Mouse (Mus musculus): Measurements from ENCODE around the gene Garnl3. TPM values are rescaled to one million over a fixed set of nuclear protein-coding genes. Genes with fewer than 3 reads are reported as not detected.

The Garnl3 gene
- total and polyA plus RNA-seq, 3 experiments: 0.55 to 2.6 TPM; not detected in 1

DNA sequence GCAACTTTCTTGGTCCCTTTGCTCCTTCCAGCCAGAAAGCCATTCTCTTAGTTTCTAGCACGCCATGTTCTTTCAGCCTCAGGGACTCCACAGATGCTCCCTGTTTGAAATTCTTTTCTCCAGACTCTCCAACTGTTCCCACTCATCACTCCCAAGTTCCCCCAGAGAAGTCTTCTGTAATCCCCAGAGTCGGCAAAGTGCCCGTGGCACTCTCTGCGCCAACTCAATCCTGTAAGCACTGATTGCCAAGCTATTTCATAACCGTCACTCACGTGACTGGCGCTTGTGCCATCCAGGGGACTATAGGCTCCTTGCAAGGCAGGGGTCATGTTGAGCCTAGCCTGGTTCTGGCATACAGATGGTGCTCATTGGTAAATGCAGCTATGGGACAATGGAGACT lies 98.2 kb downstream of the Garnl3 start:
- Histone ChIP-seq H3K4me3 (ENCODE audit: low read depth, low read length) (no peak overlapping the region), H3K36me3 (replicated peaks) (no peaks in the 10 kb centered on the region), H3K27me3 (ENCODE audit: insufficient read depth, low read length) (no peaks in the 10 kb centered on the region), H3K4me1 (ENCODE audit: insufficient read depth, low read depth, low read length) (no peaks in the 10 kb centered on the region), H3K9me3 (replicated peaks) (no peaks in the 10 kb centered on the region)
- ATAC-seq (ENCODE audit: extremely low read depth, insufficient number of reproducible peaks, low FRiP score, poor library complexity, severe bottlenecking) (no peak), DNase-seq (ENCODE audit: low spot score) (no peak)
- TF ChIP-seq GATA2 (IDR thresholded peaks at IDR 0.05; ENCODE audit: borderline replicate concordance, low read depth, low read length) (no peak), CTCF (IDR thresholded peaks at IDR 0.05; ENCODE audit: low read depth, low read length) (no peak), GATA1 (IDR thresholded peaks at IDR 0.05; ENCODE audit: borderline replicate concordance, low read length) (no peak), TAL1 (conservative IDR thresholded peaks at IDR 0.05; ENCODE audit: low read depth, low read length) (no peak), POLR2AphosphoS5 (IDR thresholded peaks at IDR 0.05; ENCODE audit: insufficient replicate concordance, low read depth, low read length) (no peak)

DNA sequence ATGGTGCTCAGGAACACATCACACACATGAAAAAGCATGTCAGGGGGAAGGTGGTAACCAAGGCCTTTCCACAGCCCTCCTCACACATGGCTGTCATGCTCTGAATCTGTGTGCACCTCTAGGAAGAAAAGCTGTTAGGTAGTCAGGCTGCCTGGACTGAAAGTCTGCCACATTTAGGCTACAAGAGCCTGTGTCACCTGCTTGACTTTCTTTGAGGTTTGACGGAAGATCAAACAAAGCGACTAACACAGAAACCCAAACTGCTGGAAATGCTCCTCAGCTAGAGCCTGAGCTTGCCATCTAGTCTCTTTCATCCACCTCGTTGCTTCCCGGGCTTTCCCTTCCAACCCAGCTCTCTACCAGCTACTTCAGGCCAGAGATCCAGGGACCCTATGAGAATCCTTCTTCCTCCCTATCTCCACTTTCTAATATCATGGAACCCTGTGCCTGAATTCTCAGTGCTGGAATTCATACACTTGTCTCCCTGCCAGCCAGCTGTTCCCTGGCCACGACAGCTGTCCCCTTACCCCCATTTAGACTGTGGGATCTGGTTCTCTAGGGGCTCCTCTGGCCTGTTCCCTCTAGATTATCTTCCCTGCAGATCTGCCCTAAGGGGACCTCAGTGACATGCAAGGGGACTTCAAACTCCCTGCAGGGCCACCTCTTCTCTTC lies 98.9 kb downstream of the Garnl3 start:
- Histone ChIP-seq H3K4me3 (ENCODE audit: low read depth, low read length) (no peak overlapping the region), H3K27me3 (ENCODE audit: insufficient read depth, low read length) (no peaks in the 10 kb centered on the region), H3K36me3 (replicated peaks) (no peaks in the 10 kb centered on the region), H3K4me1 (ENCODE audit: insufficient read depth, low read depth, low read length) (no peaks in the 10 kb centered on the region), H3K9me3 (replicated peaks) (no peaks in the 10 kb centered on the region)
- DNase-seq (ENCODE audit: low spot score) (no peak), ATAC-seq (ENCODE audit: extremely low read depth, insufficient number of reproducible peaks, low FRiP score, poor library complexity, severe bottlenecking) (no peak)
- TF ChIP-seq POLR2AphosphoS5 (IDR thresholded peaks at IDR 0.05; ENCODE audit: insufficient replicate concordance, low read depth, low read length): no peak
- TF ChIP-seq TAL1 (conservative IDR thresholded peaks at IDR 0.05; ENCODE audit: low read depth, low read length): no peak
- TF ChIP-seq CTCF (IDR thresholded peaks at IDR 0.05; ENCODE audit: low read depth, low read length): no peak
- no peak for TF ChIP-seq GATA2 (IDR thresholded peaks at IDR 0.05; ENCODE audit: borderline replicate concordance, low read depth, low read length)
- no peak for TF ChIP-seq GATA1 (IDR thresholded peaks at IDR 0.05; ENCODE audit: borderline replicate concordance, low read length)

DNA sequence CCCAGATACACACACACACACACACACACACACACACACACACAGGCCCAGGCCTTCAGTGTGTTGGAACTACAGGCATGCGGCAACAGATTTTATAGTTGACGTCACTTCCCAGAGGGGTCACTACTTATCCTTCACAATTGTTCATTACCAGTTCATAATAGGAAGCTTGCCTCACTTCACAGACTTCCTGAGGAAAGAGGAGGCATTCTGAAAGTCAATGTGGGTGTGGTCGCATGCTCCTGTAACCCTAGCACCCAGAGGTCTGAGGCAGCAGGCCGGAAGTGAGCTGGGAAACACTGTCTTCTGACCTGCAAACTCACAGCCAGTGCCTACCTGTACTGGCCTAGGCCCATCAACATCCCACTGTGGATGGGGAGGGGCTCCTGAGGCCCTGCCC lies 106.4 kb downstream of the Garnl3 start:
- ATAC-seq (ENCODE audit: extremely low read depth, insufficient number of reproducible peaks, low FRiP score, poor library complexity, severe bottlenecking) (no peak), DNase-seq (ENCODE audit: low spot score) (no peak)
- no peaks in the 10 kb centered on the region for H3K4me1 ChIP-seq (ENCODE audit: insufficient read depth, low read depth, low read length)
- TF ChIP-seq GATA1 (IDR thresholded peaks at IDR 0.05; ENCODE audit: borderline replicate concordance, low read length): no peak
- TF ChIP-seq POLR2AphosphoS5 (IDR thresholded peaks at IDR 0.05; ENCODE audit: insufficient replicate concordance, low read depth, low read length): no peak
- no peak for TF ChIP-seq CTCF (IDR thresholded peaks at IDR 0.05; ENCODE audit: low read depth, low read length)
- no peak for TF ChIP-seq TAL1 (conservative IDR thresholded peaks at IDR 0.05; ENCODE audit: low read depth, low read length)
- no peak for TF ChIP-seq GATA2 (IDR thresholded peaks at IDR 0.05; ENCODE audit: borderline replicate concordance, low read depth, low read length)
- no peaks in the 10 kb centered on the region for H3K36me3 ChIP-seq (replicated peaks)
- H3K9me3 ChIP-seq (replicated peaks): no peaks in the 10 kb centered on the region
- no peak overlapping the region for H3K4me3 ChIP-seq (ENCODE audit: low read depth, low read length)
- peaks cover 11% of the 10 kb centered on the region for H3K27me3 ChIP-seq (ENCODE audit: insufficient read depth, low read length)

GRCm38 (mm10) chr2:33024564-33024963 lies 106.9 kb downstream of the Garnl3 start:
- Histone ChIP-seq H3K4me3 (ENCODE audit: low read depth, low read length) (no peak overlapping the region), H3K36me3 (replicated peaks) (no peaks in the 10 kb centered on the region), H3K4me1 (ENCODE audit: insufficient read depth, low read depth, low read length) (no peaks in the 10 kb centered on the region), H3K27me3 (ENCODE audit: insufficient read depth, low read length) (peaks cover 11% of the 10 kb centered on the region), H3K9me3 (replicated peaks) (no peaks in the 10 kb centered on the region)
- DNase-seq (ENCODE audit: low spot score): no peak
- no peak for ATAC-seq (ENCODE audit: extremely low read depth, insufficient number of reproducible peaks, low FRiP score, poor library complexity, severe bottlenecking)
- TF ChIP-seq CTCF (IDR thresholded peaks at IDR 0.05; ENCODE audit: low read depth, low read length): no peak
- no peak for TF ChIP-seq TAL1 (conservative IDR thresholded peaks at IDR 0.05; ENCODE audit: low read depth, low read length)
- TF ChIP-seq GATA1 (IDR thresholded peaks at IDR 0.05; ENCODE audit: borderline replicate concordance, low read length): no peak
- TF ChIP-seq POLR2AphosphoS5 (IDR thresholded peaks at IDR 0.05; ENCODE audit: insufficient replicate concordance, low read depth, low read length): no peak
- no peak for TF ChIP-seq GATA2 (IDR thresholded peaks at IDR 0.05; ENCODE audit: borderline replicate concordance, low read depth, low read length)

DNA sequence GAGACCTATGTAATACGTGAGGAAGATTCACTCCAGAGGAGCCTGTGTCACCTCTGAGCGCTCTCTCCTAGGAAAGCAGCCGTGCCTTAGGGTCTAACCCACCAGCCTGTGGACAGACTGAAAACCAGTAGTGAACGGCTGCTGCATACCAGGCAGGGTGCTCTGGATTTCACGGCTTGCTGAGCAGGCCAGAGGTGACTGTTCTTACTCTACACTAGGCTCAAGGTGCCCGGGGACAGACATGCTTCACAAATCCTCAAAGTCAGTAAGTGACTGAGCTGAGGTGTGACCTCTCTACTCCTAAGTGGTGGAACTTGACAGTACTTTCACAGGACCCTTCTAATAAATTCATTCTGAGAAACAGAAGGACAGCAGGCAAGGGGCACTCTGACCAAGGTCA lies 108.6 kb downstream of the Garnl3 start:
- no peak for ATAC-seq (ENCODE audit: extremely low read depth, insufficient number of reproducible peaks, low FRiP score, poor library complexity, severe bottlenecking)
- TF ChIP-seq TAL1 (conservative IDR thresholded peaks at IDR 0.05; ENCODE audit: low read depth, low read length): no peak
- H3K27me3 ChIP-seq (ENCODE audit: insufficient read depth, low read length): peaks cover 11% of the 10 kb centered on the region
- H3K4me3 ChIP-seq (ENCODE audit: low read depth, low read length): no peak overlapping the region
- DNase-seq (ENCODE audit: low spot score): no peak
- H3K9me3 ChIP-seq (replicated peaks): no peaks in the 10 kb centered on the region
- H3K36me3 ChIP-seq (replicated peaks): no peaks in the 10 kb centered on the region
- no peaks in the 10 kb centered on the region for H3K4me1 ChIP-seq (ENCODE audit: insufficient read depth, low read depth, low read length)

GRCm38 (mm10) chr2:33018026-33018425 lies 113.4 kb downstream of the Garnl3 start:
- no peaks in the 10 kb centered on the region for H3K9me3 ChIP-seq (replicated peaks)
- DNase-seq (ENCODE audit: low spot score) (no peak), ATAC-seq (ENCODE audit: extremely low read depth, insufficient number of reproducible peaks, low FRiP score, poor library complexity, severe bottlenecking) (no peak)
- H3K36me3 ChIP-seq (replicated peaks): no peaks in the 10 kb centered on the region
- TF ChIP-seq GATA1 (IDR thresholded peaks at IDR 0.05; ENCODE audit: borderline replicate concordance, low read length): no peak
- no peak for TF ChIP-seq POLR2AphosphoS5 (IDR thresholded peaks at IDR 0.05; ENCODE audit: insufficient replicate concordance, low read depth, low read length)
- no peak for TF ChIP-seq TAL1 (conservative IDR thresholded peaks at IDR 0.05; ENCODE audit: low read depth, low read length)
- no peak for TF ChIP-seq CTCF (IDR thresholded peaks at IDR 0.05; ENCODE audit: low read depth, low read length)
- no peak for TF ChIP-seq GATA2 (IDR thresholded peaks at IDR 0.05; ENCODE audit: borderline replicate concordance, low read depth, low read length)
- H3K4me1 ChIP-seq (ENCODE audit: insufficient read depth, low read depth, low read length): no peaks in the 10 kb centered on the region
- peaks cover 4% of the 10 kb centered on the region for H3K27me3 ChIP-seq (ENCODE audit: insufficient read depth, low read length)
- no peak overlapping the region for H3K4me3 ChIP-seq (ENCODE audit: low read depth, low read length)
